Mouse (Mus musculus): ENCODE measurements around the gene Pcgf5.

Pcgf5 gene

DNA sequence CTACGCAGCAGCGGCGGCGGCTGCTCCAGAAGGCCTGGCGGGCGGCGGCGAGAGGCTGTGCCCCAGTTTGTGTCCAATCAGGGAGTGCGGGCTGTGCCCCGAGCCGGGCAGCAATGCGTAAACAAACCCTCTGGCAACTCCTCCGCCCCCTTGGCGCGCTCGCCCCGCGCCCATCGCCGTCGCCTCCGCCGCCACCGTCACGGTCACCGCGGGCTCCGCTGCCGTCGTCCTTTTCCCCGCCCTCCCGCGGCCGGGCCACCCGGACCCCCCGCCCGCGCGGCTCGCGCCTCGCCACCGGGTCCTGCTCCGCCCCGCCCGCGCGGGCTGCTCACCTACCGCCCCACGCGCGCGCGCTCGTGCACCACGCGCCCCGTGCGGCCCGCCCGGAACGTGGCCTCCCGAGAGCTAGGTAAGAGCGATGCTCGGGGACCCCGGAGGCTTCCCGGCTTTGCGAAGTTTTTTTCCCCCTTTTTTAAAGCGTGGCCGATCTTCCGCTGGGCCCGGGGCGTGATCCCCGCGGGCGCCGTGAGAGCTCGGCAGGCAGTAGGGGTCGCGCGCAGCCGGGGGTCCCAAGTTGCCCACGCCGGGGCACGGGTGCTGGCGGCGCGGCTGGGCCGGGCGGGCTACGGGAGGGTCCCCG is at the start of gene Pcgf5:
Gene Pcgf5 (plus strand): TSS at position 149 of the 640 bp plus-strand sequence.
- DNase-seq: peak; percentile 84

DNA sequence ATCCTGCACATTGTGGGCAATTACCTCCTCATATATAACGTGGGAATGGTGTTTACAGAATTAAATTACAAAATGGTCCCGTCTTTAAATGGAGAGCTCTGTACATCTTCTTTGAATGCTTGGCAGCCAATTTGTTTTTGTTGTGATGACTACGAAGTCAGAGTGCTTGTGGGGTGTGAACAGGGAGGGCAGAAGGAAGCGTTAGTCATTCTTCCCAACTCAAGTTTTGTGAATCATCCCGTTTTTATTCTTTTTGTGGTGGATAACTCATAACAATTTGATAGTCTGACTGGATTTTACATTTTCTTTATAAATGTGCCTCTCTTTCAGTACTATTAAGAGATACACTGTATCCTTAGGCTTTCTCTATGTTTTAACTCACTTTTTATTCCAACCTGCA is 42.6 kb upstream of the Pcgf5 start:
- DNase-seq: no peak

DNA sequence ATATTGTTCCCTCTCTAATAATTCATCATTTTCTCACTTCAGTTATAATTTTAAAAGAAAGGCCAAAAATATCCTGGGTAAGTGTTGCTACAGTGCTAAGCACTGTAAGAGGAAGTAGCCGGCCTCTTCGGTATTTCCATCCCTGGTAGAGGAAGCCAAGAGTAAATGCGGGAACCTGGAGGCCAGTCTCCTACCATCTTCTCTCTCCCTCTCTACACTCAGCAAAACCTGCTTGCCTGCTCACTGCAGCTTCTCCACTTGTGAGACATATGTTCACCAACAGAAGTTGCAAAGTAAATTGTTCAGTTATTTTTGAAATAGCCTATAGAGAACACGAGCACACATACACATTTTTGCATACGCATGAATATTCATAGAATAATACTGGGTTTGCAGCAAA is 34.1 kb upstream of the Pcgf5 start:
- DNase-seq: no peak

DNA sequence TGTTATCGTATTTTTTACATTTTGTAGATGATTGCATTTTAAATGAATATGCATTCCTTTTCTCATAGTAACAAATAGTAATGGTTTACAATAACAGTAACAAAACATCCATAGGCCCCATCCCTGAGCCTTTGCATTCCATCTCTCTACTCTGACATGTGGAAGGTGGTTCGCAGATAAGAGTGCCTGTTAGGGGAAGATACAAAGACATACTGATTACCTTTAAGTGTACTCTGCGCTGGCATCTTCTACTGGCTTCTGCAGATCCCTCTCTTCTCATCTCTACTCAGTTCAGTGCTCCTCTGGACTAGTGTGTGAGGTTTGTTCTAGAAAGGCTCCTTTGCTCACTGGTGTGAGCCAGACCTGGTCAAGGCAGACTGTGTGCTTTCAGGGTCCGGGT is 28.4 kb upstream of the Pcgf5 start:
- DNase-seq: no peak

DNA sequence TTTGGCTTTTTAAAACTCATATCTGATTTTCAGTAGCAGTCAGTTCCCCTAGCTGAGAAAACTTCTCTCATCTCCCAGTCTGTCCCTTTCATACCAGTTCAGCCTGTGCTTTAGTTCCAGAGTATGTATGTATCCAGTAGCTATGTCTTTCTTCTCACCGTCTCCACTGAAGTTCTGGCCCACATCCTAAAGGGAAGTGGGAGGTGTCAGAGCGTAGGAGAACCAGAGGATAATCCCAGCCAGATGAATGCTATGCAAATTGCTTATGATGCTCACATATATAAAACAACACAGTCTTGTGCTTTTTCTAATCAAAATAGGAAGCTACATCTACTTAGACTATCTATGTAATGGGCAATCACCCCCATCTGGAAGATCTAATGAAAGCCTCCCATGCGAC is 27.0 kb upstream of the Pcgf5 start:
- DNase-seq: no peak

DNA sequence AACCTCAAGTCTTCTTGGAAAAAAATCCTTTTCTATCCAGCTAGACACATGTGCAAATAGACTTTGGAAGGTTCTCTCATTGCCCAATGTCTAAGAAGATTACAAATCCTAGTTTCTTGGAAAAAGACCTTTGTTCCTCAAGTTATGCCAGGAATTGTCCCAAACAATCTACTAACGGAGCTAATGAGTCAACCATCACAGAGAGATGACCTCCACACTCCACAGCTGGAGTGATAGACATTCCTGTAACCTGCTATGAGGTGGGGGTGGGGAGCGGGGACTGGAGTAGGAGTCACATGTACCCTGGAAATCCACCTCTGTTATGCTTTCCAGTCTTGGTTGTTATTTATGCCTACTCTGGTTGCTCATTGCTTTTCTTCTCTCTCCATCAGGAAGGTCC is 24.8 kb upstream of the Pcgf5 start:
- no peak for DNase-seq

DNA sequence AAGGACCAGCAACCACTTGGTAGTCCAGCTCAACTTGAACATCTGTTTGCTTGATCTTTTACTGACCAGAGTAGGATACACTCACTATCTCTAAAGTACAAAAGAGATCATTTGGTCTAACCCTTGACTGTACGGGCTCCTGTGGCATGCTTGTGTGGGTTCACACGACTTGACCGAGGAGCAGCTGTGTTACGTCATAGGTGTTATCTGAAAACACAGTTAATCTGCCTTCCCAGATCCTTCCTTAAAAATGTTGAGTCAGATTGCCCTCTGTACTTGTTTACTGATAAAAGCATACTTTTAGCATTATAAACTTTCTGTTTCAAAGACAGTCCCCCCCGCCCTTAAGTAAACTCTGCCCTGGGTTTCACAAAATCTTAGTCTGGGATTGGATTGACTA is 19.4 kb upstream of the Pcgf5 start:
- DNase-seq: no peak

DNA sequence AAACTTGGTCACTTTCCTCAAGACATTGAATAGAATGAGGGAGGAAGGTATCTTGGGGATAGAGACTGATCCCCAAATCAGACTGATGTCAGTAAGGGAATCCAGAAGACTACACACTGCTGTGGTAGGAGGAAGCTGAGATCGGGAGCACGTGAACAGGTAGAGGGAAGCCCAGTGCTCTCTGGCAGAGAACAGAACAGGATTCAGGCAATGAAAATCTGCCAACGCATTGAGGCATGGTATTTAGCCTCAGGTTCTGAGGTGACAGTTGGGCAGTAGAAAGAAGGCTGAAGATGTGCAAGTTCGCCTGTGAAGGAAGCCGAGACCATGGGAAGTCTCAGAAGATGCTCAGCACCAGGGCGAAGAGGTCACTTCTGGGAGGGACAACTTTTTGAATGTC is 733 bp upstream of the Pcgf5 start:
- peak; percentile 45 for DNase-seq

DNA sequence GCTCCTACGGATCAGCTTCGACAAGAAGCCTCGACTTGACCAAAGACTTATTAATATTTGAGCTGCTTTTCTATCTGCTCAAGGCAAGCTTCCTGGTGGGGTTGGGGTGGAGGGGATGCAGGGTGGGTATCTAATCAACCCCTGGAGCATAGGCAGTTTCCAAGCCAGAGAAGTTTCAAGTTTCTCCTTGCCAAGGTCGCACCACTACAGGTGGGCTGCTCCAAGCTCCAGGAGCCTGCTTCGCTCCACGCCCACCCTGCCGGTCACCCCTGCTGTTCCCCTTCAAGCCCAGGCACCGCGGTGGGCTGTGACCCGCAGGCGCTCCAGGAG is 313 bp upstream of the Pcgf5 start:
- no peak for DNase-seq

DNA sequence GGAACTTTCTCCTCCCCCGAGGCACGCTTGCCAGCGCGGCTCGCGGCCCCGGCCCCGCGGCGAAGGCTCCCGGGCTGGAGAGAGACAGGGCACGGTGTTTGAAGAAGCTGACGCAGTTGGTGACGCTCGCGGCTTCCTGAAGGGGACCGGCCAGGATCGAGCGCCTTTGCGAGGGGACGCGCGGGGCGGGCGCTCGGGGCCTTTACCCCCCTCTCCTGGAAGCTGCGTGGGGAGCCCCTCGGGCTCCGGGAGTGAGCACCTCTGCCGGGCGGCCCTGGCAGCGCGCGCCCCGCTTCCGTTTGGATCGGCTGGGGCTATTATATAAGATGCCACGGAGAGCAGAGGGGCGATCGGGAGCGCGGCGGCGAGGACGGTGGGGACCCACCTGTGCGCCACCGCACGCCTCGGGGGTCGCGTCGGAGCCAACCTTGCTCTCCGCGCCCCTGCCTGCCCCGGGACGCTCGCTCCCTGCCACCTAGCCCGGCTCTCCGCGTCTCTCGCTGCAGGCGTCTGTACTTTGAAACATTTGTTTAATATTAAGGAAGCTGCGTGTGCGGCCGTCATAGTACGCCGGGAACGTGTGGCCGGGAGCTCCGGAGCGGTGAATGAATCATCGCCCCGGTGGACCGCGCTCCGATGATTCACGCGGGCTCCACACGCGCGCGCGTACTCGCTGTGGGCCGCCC is 835 bp downstream of the Pcgf5 start:
- DNase-seq: peak; percentile 68

DNA sequence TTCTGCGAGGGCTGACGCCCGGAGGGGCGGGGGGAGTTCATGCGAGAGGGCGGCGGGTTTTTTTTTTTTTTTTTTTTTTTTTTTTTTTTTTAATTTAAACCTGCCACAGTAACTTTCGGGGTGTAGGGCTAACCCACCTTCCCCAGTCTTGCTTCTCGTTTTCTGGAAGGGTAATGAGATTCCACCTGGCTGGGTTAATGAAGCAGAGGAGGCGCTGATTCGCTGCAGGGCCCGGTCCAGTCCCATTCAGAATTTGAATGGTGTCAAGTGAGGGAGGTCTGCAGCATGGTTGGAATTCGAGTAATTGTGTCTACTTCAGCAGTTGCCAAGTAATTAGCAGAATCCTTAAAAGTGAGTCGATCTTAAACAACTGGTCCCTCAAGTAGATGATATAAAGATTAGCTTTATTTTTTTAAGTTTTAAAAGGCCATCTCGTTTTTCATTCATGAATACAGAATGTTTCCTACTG is 1.4 kb downstream of the Pcgf5 start:
- DNase-seq: no peak

DNA sequence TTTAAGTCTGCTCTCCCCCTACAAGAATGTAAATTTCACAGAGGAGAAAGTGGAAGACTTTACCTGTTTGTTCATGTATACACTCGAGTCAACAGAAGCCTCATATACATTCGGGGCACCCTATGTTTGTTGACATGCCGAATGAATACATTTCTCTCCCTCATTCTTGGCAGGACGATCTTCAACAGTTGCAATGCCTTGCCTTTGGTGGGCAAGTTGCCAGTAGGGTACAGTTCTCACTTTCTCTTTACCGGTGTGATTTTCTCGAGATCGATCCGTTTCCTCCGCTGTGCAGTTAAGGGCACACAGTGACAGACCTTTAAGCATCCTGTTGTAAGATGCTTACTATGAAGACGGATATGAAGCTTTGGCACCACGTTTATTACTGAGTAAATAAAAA is 2.1 kb downstream of the Pcgf5 start:
- peak; percentile 34 for DNase-seq

DNA sequence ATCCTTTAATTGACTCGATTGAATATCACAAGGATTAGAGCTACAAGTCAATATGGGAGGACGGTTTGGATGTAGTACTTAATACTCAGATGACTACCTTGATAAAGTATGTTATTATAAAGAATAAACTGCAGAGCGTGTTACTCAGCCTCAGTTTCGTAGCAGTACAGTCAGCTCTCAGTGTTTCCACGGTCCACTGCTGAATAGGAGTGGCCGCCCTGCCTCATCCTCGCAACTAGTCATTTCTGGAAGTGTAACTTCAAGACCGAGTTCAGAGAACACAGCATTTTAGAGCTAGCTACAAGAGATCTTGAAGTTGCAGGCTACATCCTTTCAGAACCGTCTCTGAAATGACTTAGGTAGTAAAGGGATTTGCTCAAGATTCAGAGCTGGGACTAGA is 2.8 kb downstream of the Pcgf5 start:
- DNase-seq: no peak

DNA sequence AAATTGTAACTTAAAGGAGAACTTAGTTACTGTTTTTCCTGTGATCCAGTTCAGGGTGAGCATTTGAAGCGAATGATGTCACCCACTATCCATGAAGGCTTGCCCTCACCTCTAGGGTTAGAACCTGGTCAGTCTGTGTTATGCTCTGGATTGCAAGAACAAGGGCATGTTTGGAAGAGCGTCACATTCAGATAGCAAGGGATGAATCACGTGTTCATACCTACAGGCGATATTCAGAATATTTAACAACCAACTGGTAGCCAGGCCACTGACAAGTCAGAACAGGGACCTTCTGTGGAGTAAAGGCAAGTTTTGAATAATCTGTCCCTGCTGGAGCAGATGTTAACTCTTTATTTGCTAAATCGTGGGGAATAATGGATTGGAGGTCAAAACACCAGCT is 14.4 kb downstream of the Pcgf5 start:
- no peak for DNase-seq

DNA sequence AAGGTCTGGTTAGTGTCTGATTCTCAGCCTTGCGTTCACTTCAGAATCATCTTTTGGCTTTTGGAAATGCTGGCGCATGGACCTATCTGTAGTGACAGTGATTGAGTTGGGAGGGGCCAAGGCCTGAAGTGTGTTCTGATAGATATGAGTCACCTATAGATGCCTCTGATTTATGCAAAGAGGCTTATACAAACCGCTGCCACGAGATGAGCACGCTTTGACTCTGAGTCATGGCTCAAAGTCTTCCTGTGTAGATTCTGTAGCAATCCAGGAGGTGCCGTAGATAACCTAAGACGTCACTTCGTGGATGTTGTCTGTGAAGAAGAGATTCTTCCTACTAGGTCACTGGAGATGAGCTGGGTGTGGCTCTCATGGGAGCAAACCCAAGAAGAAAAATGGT is 16.6 kb downstream of the Pcgf5 start:
- no peak for DNase-seq

DNA sequence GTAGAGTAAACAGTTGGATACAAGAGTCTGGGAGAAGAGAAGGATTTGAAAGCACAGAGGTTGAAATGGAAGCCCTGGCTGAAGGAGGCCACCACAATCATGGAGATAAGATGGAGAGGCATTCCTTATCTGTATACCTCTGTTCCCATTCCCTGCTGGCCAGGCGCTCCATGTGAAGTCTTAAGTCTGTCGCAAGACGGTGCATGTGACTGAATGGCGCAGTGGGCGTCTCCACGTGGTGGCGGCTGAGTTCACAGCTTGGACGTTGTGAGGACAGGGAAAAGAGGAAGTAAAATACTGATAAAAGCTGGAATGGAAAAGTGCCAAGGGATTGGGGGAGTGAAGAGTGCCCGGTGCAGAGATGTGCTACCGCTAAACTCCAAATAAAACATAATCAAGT is 23.4 kb downstream of the Pcgf5 start:
- DNase-seq: no peak

DNA sequence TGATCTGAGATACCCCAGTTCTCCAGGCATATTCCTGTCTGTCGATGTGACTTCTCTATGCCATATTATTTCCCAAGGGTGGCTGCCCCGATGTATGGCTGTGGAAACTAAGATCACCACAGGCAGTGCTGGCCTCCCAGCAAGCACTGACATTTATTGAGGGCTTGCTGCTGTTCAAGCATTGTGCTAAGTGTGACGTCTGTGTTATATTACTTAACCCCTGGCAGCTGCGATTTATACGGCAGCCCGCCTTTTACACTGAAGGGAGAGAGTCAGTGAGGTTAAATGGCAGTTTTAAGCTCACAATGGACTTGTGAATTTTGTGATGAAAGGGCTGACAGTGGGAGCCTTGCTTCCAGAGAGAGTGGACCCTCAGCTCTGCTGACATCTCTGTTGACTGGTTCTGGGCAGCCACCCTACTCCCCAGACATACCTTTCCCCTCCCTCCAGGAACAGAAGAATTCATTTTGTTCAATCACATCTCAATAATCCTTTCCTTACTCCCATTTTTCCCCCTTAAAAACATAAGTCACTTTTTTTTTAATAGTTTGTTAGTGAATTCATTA is 25.0 kb downstream of the Pcgf5 start:
- no peak for DNase-seq

DNA sequence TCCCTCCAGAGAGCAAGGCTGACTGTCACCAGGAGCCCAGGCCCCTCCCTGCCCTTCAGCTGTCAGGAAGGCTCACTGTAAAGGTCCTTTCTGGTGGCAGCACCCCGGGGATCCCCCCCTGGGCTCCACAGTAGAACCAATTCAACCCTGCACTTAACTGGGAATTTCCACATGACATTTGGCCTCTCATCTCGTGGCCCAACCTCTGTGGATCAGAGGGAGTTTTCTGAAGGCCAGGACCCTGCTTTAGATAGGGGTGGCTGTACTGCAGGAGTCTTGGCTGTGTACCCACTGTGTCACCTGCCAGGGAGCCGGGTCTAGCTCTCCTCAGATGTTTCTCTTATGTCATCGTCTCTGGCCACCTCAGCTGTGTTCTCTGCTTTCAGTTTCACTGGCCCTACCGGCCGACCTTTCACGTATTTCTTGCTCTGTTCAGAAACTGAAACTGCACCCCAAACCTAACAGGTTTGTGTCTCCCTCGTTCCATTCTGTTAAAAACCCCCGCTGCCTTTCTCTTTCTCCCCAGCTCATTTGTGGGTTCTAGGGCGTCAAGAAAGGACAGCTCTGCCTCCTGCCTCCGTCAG is 27.2 kb downstream of the Pcgf5 start:
- no peak for DNase-seq

DNA sequence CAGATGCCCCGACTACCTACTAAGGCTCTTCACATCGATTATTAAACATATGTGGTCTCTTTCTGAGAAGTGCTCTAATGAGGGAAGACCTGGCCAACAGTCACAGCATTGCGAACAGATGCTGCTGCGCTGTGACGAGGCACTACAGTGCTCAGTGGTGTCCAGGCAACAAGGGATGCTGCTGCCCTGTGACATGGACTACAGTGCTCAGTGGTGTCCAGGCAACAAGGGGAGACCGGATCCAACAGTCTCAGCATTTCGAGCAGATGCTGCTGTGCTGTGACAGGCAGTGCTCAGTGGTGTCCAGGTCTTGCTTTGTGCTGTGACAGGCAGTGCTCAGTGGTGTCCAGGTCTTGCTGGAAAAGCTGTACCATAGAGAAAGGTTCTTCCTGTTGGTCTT is 29.6 kb downstream of the Pcgf5 start:
- DNase-seq: no peak

DNA sequence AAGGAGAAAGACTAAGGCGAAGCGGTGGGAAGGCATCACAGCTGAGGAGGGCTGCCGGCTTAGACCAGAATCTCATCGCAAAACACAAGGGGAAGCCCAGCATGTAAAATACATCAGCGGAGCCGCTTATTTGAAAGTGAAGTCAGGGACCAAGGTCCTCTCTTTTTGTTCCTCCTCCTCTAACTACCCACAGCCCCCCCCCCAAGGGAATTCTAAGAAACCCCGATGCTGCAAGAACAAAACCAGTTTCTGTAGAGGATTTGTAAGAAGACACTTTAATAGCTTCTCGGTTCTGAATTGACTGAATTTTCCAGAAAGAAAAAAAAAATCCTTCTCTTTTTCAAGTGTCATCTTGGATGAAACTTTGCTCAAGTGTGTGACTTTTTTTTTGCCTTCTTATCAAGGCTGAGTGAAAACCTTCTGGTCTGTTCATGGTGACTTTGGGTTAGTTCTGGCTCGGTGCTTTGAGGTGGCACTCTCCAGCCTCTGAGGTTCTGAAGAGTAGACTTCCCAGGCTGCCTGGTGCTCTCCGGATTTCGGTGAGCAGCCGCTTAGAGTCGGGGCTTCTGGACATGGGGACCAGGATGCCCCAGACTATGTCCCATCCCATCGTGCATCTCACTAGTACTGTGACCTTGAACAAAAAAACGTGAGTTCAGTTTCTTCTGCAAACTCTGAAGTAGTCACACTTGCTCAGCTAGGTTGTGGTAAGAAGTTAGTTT is 30.6 kb downstream of the Pcgf5 start:
- DNase-seq: no peak

DNA sequence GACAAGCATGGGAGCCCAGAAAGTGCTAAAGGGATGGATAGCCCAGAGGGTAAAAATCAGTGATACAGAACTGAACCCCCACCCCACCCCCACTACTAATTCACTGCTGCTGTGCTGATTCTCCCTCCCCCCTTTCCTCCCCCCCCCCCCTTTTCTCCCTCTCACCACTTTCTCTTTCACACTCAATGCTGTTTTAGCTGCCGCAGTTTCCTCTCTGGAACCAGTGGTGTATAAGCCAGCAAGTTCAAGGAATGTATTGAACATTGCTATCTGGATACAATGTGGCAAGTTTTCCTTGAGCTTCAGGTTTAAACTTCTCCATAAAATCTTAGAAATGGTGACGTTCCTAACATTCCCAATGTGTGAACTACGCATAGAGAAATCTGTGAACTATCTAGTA is 34.8 kb downstream of the Pcgf5 start:
- DNase-seq: no peak

DNA sequence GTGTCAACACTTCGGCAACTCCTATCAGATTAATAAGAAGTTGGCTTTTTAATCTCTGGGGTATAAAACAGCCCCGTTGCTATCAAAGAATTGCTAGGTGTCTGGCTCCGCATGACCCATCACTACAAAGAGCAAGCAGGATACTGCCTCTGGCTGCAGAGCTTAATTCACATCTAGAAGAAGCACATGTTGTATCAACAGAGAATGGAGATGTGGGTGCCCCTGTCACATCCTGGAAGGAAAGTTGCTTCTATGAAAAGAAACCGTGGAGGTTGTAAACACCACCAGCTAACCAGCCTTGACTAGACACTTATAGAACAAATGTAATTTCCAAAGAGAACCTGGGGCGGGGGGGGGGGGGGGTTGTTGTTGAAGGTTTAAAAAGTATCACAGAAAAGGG is 35.9 kb downstream of the Pcgf5 start:
- DNase-seq: no peak

DNA sequence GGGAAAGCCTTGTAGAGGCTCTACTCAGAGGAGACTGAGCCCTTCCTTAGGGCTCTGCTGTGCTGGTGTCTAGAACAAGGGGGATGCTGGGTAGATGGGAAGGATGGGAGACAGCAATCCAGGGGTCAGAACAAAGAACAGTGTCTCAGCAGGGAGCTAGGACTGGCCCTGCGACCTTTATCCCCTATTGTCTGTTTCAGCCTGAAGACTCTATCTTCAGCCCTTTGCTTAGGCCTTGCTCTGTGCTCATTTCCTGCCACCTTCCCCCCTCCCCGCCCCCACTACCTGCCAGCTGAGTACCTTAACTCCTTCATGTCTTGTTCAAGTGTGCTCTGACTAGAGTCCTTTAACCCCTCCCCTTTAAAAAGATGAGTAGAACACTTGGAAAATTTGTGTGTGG is 36.3 kb downstream of the Pcgf5 start:
- no peak for DNase-seq

DNA sequence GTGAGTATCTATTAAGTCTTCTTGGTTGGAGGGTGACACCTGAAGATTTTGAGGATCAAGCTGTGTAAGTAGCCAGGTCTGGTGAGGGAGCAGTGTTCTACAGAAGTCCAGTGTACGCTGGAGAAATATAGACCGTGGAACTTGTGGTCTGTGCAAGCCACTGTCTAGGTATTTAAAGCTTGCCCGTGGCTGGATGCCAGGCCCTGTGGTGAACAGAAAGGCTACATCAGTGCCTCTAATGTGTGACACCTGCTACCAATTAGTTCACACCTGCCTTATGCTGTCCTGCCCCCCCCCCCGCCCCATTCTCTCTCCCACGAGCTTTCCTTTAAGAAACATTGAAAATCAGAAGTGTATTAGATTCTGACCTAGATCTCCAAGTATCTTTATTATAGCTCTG is 40.4 kb downstream of the Pcgf5 start:
- peak; percentile 80 for DNase-seq
